Mouse (Mus musculus) liver, embryonic 18 days (tissue): ENCODE measurements around the gene Gm973. TPM values are rescaled to one million over a fixed set of nuclear protein-coding genes. Genes with fewer than 3 reads are reported as not detected.

Source experiments
- polyA plus RNA-seq: library from polyadenylated mRNA; depleted of rRNA; stranded (reverse); fragments of >200 nt; gene quantifications from 2 replicates; pipeline ENCODE4 v1.2.3, GENCODE M21; 2012; rRNA removed

Gene Gm973
- 0.05 TPM in 1 of 2 replicates, not detected in the other for polyA plus RNA-seq

DNA sequence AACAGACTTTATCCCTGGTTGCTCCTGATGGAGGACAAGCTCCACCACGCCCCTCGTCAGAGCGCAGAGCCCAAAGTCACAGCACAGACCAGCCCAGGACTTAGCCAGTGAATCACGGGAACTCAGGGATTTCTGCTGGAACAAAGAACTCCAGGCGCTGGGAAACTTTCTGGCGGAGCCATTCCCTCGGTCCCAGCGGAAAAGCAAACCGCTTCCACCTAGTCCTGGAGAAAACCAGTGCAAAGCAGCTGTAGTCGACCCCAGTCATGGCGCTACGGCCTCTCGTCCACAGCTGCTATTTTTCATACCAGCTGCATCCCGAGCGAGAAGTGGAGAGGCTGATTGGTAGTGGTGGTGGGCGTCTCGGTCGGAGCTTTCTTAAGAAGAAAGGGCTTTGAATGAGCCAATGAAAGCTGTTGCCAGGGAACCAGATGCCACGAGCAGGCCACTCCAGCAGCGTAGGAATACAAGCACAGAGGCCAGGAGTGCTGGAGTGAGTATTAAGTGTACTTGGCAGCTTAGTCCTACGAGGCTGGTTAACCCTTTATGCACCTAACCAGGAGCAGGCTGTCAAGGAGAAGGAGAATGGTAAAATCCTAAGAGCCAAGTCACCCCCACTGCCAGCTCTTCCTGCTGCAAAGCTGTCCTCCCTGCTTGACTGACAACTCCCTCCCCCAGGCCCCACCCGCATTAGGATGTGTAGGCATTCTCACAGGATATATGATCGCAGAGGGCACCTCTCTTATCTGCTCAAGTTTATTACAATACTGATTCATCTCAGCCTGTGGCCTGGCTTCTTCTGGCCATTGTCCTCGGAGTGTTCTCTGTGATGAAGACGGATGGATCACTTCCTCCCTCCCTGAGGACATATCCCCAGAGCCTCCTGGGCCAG is at the start of gene Gm973:
Gene Gm973 (plus strand): TSS at position 239 of the 892 bp plus-strand sequence.

DNA sequence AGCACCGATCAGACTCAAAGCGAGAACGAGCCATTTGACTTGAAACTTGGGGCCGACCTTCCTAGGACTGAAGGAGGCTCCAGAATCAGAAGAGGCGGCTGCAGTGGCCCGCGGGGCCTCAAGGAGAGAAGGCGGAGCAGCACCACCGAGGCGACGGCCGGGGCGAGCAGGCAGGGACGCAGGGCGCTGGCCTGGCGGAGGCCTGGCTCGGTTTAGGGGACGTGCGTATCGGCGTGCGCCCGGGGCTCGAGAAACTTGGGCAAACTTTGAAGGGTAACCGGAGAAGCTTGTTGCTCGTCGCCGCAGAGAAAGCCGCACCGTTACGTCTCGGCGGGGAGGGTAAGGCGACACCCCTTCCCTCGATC is 33.8 kb upstream of the Gm973 start, which contains the start of gene Fzd7:
Gene Fzd7 (plus strand): TSS at position 94 of the 365 bp plus-strand sequence.

DNA sequence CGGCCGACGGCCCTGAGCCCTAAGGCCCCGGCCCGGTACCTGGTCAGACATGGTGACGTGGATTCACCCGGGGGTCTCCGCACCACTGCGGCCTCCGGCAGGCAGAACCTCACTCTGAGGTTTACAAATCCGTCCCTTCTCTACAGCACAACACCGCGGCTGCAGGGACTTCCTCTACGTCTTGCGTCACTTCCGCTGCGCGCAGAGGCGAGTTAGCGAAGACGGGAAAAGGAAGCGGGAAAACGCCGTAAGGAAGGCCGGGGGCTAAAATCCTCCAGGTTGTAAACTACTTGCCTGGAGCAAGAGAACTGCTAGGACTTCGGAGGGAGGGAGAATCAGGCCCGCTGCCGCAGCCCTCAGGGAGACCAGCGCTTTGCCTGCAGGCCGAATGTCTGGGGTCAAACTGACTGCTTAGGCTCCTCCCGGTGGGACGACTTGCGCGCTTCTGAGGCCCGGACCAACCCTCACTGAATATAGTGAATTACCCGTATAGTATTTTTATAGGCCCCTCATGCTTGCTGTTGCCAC is 154.6 kb downstream of the Gm973 start, which contains the start of gene Sumo1:
Gene Sumo1 (minus strand): TSS at position 194 of the 528 bp plus-strand sequence.

DNA sequence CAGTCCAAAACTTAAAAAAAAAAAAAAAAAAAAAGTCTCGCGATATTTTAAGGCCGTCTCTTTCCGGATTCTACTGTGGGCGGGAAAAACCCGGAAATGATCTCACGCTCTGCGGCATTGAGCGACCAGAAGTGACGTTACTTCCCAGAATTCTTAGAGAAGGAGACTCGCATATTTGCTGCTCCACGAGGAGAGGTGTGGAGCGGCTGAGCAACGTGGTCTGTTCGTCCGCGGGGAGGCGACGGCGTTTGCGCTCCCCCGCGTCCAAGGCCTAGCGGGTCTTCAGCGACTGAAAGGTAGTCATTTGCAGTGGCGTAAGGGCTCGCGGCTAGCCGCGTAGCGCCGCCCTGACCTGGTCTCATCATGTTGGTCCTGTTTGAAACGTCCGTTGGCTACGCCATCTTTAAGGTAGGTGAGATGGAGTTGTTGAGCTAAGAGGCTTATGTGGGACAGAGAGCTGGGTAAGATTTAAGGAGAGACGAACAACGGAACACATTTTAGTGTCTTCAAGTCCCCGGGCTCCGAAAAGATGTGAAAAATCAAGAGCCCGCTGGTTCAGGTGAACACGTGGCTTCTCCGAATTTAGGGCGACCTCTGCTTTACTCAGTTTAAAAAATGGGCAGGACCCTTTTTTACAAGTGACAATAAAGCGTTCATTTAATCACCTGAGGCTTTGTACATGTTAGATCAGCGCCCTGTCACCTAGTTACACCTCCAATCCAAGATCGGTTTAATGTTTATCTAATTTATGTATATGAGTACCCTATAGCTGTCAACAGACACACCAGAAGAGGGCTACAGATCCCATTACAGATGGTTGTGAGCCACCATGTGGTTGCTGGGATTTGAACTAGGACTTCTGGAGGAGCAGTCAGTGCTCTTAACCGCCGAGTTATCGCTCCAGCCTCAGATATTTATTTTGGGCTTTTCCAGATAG is 169.0 kb downstream of the Gm973 start, which contains the start of gene Nop58:
Gene Nop58 (plus strand): TSS at position 153 of the 937 bp plus-strand sequence.

Other genes starting within 250 kb of the Gm973 start
- 1.8 and 2.1 TPM in 2 replicates for gene Fzd7, start 33.8 kb upstream of the Gm973 start, polyA plus RNA-seq
- gene Sumo1, start 154.6 kb downstream of the Gm973 start, polyA plus RNA-seq, result 34.5 and 37.4 TPM in 2 replicates
- 45.3 and 45.6 TPM in 2 replicates for gene Nop58, start 168.7 kb downstream of the Gm973 start, polyA plus RNA-seq
- 1.6 and 1.8 TPM in 2 replicates for gene Bmpr2, start 247.1 kb downstream of the Gm973 start, polyA plus RNA-seq